Mouse (Mus musculus) lung, embryonic 14.5 days (tissue): ENCODE measurements at regions not wholly inside any gene's neighbourhood (a gene's known extent, or its start where the extent isn't known, plus 50 kb on each side); places are given as distances from the start of the nearest gene placed in this dataset.

Experiments
- ATAC-seq: fragments of 200-750 bp; cut with Nextera tagmentation; 2 replicates; pipeline ENCODE4 v1.8.0; 2017; ENCODE audit warnings: mild to moderate bottlenecking, moderate TSS enrichment, moderate library complexity; ENCODE audit not compliant: insufficient read depth
- DNase-seq: peaks from one replicate; pipeline ENCODE4 v3.0.0-alpha.2; 2015
- H3K27ac ChIP-seq: fragments of 300-500 bp; sonication (generic); 2 replicates; pipeline ENCODE4 v1.5.1; 2014; ENCODE audit warnings: low read depth, mild to moderate bottlenecking, moderate library complexity
- H3K27me3 ChIP-seq: fragments of 300-500 bp; sonication (generic); 2 replicates; pipeline ENCODE4 v1.6.1; 2014; ENCODE audit warnings: low read length, control low read depth; ENCODE audit not compliant: insufficient read depth
- H3K36me3 ChIP-seq: fragments of 300-500 bp; sonication (generic); 2 replicates; pipeline ENCODE4 v1.6.1; 2014; ENCODE audit warnings: control low read depth; ENCODE audit not compliant: insufficient read depth
- H3K4me1 ChIP-seq: fragments of 300-500 bp; sonication (generic); 2 replicates; pipeline ENCODE4 v1.6.1; 2014; ENCODE audit warnings: antibody characterized with exemption, control low read depth; ENCODE audit not compliant: insufficient read depth
- H3K4me2 ChIP-seq: fragments of 300-500 bp; sonication (generic); 2 replicates; pipeline ENCODE4 v1.6.1; 2014; ENCODE audit warnings: mild to moderate bottlenecking
- H3K4me3 ChIP-seq: fragments of 300-500 bp; sonication (generic); 2 replicates; pipeline ENCODE4 v1.5.1; 2014; ENCODE audit warnings: low read depth, low read length
- H3K9ac ChIP-seq: fragments of 300-500 bp; sonication (generic); 2 replicates; pipeline ENCODE4 v1.6.1; 2014
- H3K9me3 ChIP-seq: fragments of 300-500 bp; sonication (generic); 2 replicates; pipeline ENCODE4 v1.6.1; 2016; ENCODE audit warnings: low read depth, low read length, control low read depth
- CTCF ChIP-seq: IDR thresholded peaks from 2 replicates; pipeline ENCODE4 v1.5.1; 2016; ENCODE audit warnings: antibody characterized with exemption, low read depth
- WGBS: fragments of 180-500 bp; shearing (Covaris S2); extraction: QIAGEN DNeasy Blood & Tissue Kit; methylation state at CpG from one replicate; pipeline ENCODE4 v1.1.7; 2014; 5-methylcytosine and 5-hydroxymethylcytosine counted together

DNA sequence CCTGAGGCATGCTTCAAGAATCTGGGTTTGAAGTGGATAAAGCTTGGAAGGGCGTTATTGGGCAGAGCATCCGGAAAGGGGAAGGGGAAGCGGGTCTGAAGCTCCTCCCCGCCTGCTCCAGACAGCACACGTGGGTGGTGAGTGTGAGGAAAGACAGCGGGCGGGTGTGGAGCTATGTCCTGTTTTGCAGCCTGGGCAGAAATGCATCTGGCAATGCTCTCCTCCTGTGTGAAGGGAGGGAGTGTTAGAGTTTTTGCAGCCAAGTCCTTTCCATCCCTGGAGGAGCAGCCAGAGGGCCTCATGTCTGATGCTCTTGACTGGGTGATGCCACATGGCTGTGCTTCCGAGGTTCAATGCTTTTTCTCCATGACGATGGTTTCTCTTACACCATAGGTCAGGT lies 73.4 kb upstream of the Fndc3a start:
- H3K36me3 ChIP-seq: no peaks in the 10 kb centered on the region
- WGBS: 45% methylated on average over 9 of the region's 9 CpGs
- H3K4me3 ChIP-seq: no peak overlapping the region
- H3K27me3 ChIP-seq: no peaks in the 10 kb centered on the region
- no peak overlapping the region for H3K9ac ChIP-seq
- H3K9me3 ChIP-seq: no peaks in the 10 kb centered on the region
- peak; percentile 84; the same call in 1 of the 2 replicates for ATAC-seq
- H3K4me2 ChIP-seq: no peak overlapping the region
- H3K4me1 ChIP-seq: no peaks in the 10 kb centered on the region
- 0 out of 2 replicates have a peak, but pooled peaks have one; percentile 2 for TF ChIP-seq CTCF
- no peak overlapping the region for H3K27ac ChIP-seq
- peak; percentile 76 for DNase-seq

DNA sequence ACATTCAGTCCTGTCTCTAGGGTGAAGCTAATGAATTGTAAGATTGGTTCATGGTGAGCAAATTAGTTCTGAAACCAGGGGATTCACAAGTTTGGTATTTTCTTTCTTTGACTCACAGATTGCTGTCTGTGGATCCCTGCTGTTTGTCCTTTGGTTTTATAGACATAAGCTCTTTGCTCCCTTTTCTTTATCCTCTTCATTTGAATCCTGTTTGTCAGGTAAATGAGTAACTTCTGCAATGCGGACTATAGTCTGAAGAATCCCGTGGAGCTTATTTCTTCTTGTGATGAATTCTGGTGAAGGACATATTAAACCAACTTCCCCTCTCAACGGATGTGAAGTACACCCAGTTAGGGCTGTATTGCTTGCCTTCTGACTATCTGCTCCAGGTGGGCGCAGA lies 69.6 kb upstream of the Fndc3a start:
- WGBS: 74% methylated on average over 4 of the region's 4 CpGs
- H3K9me3 ChIP-seq: no peaks in the 10 kb centered on the region
- H3K27ac ChIP-seq: no peak overlapping the region
- TF ChIP-seq CTCF: no peak
- no peak for DNase-seq
- H3K4me2 ChIP-seq: no peak overlapping the region
- no peak for ATAC-seq
- H3K4me1 ChIP-seq: no peaks in the 10 kb centered on the region
- no peaks in the 10 kb centered on the region for H3K27me3 ChIP-seq
- no peaks in the 10 kb centered on the region for H3K36me3 ChIP-seq
- H3K9ac ChIP-seq: no peak overlapping the region
- no peak overlapping the region for H3K4me3 ChIP-seq

DNA sequence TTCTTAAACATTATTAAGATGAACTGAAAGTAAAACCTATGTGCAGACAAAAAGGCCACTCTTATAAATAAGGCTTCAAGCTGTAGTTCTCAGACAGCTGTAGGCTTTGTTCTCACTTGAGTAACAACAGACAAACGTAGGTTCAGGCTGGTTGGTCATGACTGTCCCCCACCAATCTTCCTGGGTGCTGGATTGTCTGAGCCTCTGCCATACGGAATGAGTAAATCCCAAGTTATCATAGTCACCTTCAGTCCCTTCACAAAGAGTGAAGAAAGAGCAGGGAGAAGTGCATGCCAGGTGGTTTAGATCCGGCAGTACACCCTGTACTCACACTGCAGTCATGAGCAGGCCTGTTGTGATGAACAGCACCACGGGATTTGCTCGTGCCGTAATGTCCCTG lies 69.0 kb upstream of the Fndc3a start:
- Histone ChIP-seq H3K4me2 (no peak overlapping the region), H3K9me3 (no peaks in the 10 kb centered on the region), H3K27me3 (no peaks in the 10 kb centered on the region), H3K27ac (no peak overlapping the region), H3K9ac (no peak overlapping the region), H3K36me3 (no peaks in the 10 kb centered on the region), H3K4me1 (no peaks in the 10 kb centered on the region), H3K4me3 (no peak overlapping the region)
- no peak for TF ChIP-seq CTCF
- DNase-seq (no peak), ATAC-seq (no peak)
- WGBS: 62% methylated on average over 6 of the region's 6 CpGs

DNA sequence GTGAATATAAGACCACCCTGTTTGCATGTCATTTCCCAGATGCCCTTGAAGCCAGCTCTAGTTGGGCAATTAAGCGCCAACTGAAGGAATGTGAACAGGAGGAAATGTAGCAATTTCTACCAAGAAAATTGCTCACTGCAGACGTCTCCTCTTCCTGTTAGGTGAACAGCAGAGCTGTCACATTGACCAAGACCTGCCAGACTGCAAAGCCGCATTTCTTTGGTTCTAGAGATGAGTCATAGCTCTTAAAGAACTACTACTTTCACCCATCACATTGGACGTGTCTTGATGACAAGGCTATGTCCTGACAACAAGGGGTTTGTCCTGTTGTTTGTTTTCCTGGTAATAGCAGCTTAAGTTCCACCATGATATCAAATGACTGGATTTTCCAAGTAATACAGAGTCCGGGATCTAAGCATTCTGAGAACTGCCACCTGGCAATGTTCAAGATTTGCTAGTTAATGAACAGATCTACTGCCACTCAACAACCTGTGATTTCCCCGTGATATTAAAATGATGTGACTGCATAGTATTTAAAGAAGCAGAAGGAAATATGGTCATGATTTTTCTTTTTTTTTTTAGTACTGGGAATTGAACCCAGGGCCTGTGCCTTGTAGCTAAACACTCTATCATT lies 68.2 kb upstream of the Fndc3a start:
- DNase-seq (no peak), ATAC-seq (no peak)
- no peak overlapping the region for H3K27ac ChIP-seq
- TF ChIP-seq CTCF: no peak
- H3K36me3 ChIP-seq: no peaks in the 10 kb centered on the region
- H3K4me2 ChIP-seq: no peak overlapping the region
- no peaks in the 10 kb centered on the region for H3K4me1 ChIP-seq
- no peak overlapping the region for H3K9ac ChIP-seq
- no peaks in the 10 kb centered on the region for H3K27me3 ChIP-seq
- 67% methylated on average over 6 of the region's 6 CpGs for WGBS
- H3K9me3 ChIP-seq: no peaks in the 10 kb centered on the region
- H3K4me3 ChIP-seq: no peak overlapping the region

DNA sequence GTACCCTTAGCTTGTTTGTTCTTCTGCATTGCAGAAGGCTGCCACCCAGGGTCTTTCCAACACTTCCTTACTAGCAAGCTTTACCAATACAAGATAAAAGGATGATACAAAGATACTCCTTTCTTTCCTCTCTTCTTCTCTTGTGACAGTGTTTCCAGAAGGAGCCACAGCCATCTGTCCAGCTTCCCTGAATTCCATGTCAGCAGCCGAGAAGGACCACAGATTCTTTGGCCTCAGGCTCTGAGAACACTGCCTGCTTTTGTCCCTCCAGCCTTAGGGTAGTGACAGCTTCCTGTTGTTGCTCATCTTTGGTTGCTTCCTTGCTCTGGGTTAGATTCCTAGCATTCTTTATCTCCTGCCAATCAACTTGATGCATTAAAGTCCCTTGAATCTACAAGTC lies 60.4 kb upstream of the Fndc3a start:
- no peak for DNase-seq

DNA sequence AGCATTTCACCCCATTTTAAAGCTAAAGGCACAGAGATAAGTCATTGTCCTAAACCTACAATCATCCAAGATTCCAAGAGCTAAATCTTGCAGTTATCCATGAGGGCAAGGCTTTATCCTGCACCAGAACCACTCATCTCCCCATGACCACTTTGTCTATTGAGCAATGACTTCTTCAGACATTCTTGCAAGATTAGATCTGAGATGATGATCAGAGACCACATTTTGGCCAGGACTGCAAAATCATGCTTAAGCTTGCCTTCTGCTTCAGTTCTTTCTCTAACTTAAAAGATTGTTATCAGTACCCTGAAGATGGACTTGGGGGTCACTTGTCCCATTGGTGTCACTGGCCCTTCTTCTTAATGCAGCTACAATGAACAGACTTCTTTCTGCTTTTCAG lies 50.3 kb upstream of the Fndc3a start:
- Histone ChIP-seq H3K4me1 (no peaks in the 10 kb centered on the region), H3K9me3 (no peaks in the 10 kb centered on the region), H3K36me3 (no peaks in the 10 kb centered on the region), H3K4me2 (no peak overlapping the region), H3K27me3 (no peaks in the 10 kb centered on the region), H3K4me3 (no peak overlapping the region), H3K9ac (no peak overlapping the region), H3K27ac (no peak overlapping the region)
- no peak for TF ChIP-seq CTCF
- DNase-seq: no peak
- no peak for ATAC-seq

More for the DNA sequence above, 60.4 kb upstream of the Fndc3a start:
- Histone ChIP-seq H3K9me3 (no peaks in the 10 kb centered on the region), H3K4me2 (no peak overlapping the region), H3K9ac (no peak overlapping the region), H3K4me3 (no peak overlapping the region), H3K36me3 (no peaks in the 10 kb centered on the region), H3K27me3 (no peaks in the 10 kb centered on the region), H3K4me1 (no peaks in the 10 kb centered on the region), H3K27ac (no peak overlapping the region)
- TF ChIP-seq CTCF: no peak
- ATAC-seq: no peak
- WGBS: 17% methylated on average over 1 of the region's 1 CpGs
